Mouse (Mus musculus) urinary bladder, postnatal 10 days (tissue): Measurements from ENCODE around the gene Trpm8.

ENCODE experiments used
- DNase-seq: peaks from one replicate; pipeline ENCODE4 v3.0.0; 2022; ENCODE audit warnings: low spot score

The Trpm8 gene

DNA sequence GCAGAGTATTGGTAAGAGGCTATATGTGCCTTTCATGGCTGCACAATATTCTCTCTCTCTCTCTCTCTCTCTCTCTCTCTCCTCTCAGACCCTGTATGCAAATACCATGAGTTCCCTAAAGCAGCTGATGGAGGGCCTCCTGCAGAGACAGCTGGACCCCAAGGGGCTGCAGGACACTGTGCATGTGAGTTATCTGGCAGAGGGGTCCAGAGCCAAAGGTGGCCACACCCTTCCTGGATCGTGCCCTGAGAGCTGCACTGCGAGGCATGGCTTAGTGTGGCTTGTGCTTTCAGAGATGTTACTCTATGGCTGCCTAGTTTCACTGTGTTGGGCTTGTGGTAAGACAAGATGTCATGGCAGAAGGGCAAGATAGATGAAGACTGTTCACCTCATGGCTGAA is 29.8 kb upstream of the Trpm8 start:
- DNase-seq: no peak

GRCm38 (mm10) chr1:88248658-88249057 is 28.8 kb upstream of the Trpm8 start:
- no peak for DNase-seq

DNA sequence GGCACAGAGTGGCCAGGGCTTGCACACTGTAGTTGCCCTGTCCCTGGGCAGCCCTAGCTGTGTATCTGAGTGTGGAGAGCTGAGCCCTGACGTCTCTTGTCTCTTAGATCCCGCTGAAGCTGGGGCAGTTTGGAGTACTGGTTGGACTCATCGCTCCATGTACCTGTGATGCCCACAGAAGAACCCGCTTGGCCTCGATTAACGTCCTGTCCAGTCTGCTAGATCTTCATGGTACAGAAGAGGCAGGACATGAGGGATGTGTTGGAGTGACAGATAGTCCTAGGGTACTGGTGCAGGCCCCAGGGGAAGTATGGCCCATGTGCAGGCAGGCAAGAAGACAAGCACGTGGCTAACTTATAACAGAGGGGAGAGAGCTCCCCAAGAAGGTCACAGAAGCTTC is 27.9 kb upstream of the Trpm8 start:
- no peak for DNase-seq

GRCm38 (mm10) chr1:88250023-88250422 is 27.4 kb upstream of the Trpm8 start:
- DNase-seq: no peak

DNA sequence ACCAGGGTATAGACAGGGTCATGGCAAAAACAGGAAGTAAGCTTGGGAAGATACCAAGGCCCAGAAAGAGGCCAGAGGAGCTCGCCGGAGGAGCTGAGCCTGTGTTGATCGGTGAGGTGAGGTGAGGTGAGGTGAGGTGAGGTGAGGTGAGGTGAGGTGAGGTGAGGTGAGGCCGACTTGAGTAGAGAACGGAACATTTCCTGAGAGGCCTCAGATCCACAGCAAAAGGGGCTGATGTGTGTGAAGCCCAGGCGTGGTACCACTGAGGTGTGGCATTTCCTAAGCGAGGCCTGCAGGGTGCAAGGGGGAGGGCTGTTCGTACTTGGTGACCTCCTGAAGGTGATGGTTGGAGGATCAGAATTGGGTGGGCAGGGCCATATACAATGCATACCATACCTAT is 24.4 kb upstream of the Trpm8 start:
- DNase-seq: no peak

DNA sequence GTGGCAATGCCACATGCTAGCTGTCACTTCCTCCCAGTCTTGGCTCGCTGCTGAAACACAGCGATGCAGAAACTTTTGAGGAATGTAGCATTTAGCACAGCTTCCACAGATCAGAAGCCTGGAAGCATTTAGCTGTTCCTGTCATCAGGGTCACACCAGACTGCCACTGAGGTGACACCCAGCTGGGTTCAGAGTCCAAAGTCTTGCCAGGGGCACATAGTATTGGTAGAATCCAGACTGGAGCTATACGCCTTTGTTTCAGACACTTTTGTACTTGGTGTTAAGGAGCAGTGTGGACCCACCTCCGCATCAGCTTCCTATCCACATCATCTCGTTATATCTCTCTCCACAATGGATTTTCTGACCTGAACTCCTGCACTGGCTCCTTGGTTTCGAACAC is 23.9 kb upstream of the Trpm8 start:
- DNase-seq: no peak

- DNase-seq: no peak
Measured at GRCm38 (mm10) chr1:88254793-88255465, 22.5 kb upstream of the Trpm8 start.

- no peak for DNase-seq
Measured at GRCm38 (mm10) chr1:88255466-88255857, 22.0 kb upstream of the Trpm8 start.

- DNase-seq: no peak
Measured at GRCm38 (mm10) chr1:88255989-88256754, 21.3 kb upstream of the Trpm8 start.

DNA sequence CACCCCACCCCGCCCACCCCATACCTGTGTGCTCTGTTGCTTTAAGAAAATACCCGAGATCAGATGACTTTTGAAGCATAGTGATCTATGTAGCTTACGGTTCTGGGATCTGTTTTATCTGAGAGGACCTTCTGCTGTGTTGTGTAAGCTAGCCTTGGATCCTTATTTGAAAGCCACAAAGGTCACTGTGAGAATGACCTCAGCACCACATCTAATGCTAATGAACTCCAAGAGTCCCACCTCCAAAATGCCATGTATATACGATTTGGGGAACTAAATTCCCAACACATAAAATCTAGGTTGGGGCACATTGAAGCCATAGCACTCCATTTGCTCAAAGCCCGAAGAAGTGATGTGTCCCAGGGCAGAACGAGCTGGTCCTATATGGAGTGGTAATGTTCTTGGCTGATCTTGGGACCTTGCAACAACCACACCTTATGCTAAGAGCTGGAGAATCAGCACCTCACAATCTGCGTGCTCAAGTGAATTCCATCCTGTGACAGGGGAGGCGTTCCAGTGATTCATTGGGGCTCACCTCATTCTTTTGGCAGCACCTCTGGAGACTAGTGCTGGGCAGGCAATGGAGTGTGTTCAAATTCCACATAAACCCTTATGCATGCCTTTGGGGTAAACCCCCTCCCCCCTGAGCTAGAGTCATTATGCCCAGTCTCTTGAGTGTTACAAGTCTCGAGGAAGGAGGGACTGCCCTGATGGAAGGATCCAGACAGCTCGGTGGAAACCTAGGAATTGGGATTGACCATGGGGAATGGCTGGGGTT is 20.4 kb upstream of the Trpm8 start:
- DNase-seq: no peak

- DNase-seq: peak; percentile 43
Measured at GRCm38 (mm10) chr1:88257681-88258080, 19.8 kb upstream of the Trpm8 start.

DNA sequence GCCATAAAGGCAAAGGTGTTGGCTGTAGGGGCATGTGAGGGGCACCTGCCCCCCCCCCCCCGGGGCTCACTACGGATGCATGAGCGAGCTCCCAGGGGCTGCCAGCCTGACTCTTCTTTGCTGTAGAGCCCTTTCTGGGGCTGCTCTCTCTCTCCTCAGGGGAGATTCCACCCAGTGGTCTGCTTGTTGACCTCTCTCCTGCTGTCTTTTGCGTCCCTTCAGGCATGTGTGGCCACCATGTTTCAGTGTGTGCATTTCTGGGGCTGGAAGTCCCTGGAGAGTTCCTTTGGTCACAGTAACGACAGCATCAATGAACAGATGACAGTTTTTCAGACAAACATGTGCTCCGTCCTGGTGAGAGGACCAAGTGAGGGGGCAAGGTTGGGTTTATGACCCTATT is 19.1 kb upstream of the Trpm8 start:
- no peak for DNase-seq

GRCm38 (mm10) chr1:88258881-88259642 is 18.4 kb upstream of the Trpm8 start:
- DNase-seq: peak; percentile 47

DNA sequence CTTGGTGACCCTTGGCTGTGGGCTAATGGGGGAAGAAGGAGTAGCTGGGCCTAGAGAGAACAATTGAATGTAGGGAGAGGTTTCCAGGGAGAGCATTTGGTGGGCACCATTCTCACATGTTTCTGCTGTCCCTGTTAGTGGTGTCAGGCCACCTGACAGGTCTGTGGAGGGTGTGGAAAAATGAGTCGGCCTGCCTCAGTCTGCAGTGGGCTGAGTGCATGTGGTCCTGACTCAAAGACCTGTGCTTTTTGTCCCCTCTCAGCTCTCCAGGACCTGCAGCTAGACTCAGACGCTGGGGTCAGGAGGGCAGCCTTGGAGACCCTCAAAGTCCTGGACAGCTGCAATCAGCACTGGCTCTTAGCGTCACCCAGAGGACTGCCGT is 17.8 kb upstream of the Trpm8 start:
- DNase-seq: peak; percentile 51

- DNase-seq: peak; percentile 65
Measured at GRCm38 (mm10) chr1:88260114-88260513, 17.3 kb upstream of the Trpm8 start.

DNA sequence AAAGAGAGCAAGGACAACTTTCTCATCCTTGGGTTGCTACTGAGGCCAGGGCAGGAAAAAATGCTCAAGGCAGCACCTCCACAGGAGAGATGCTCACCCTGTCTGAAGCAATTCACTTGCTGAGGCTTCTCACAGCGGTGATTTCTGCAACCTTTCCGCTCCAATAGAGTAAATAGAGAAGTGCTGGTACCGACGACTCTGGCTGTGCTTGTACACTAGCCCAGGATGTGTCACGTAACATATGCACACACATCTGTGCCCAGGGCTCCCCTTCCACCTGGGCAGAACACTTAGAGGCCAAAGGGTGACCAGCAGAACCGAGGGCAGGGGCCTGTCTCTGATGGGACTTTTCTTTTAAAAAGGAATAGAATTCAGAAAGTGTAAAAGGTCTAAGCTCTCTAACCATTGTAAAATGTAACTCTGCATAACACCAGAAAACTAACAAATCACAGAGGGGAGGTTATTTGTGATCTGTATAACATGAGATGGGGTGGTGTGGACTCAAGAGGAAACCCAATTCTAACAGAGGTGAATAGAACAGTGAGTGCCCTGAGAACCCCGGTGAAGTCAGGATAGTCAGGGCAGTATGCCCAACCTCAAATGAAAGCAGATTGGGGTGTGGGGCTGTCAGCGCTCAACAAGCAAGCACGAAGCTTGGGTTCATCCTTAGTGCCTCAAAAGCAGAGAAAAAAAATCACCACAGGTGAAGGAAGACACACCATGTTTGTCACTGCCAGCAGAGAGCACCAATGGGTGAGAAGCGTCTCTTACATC is 16.7 kb upstream of the Trpm8 start:
- DNase-seq: no peak

- no peak for DNase-seq
Measured at GRCm38 (mm10) chr1:88261706-88262105, 15.8 kb upstream of the Trpm8 start.

GRCm38 (mm10) chr1:88262255-88262654 is 15.2 kb upstream of the Trpm8 start:
- peak; percentile 98 for DNase-seq

GRCm38 (mm10) chr1:88262961-88263360 is 14.5 kb upstream of the Trpm8 start:
- no peak for DNase-seq

GRCm38 (mm10) chr1:88263778-88264177 is 13.7 kb upstream of the Trpm8 start:
- no peak for DNase-seq

DNA sequence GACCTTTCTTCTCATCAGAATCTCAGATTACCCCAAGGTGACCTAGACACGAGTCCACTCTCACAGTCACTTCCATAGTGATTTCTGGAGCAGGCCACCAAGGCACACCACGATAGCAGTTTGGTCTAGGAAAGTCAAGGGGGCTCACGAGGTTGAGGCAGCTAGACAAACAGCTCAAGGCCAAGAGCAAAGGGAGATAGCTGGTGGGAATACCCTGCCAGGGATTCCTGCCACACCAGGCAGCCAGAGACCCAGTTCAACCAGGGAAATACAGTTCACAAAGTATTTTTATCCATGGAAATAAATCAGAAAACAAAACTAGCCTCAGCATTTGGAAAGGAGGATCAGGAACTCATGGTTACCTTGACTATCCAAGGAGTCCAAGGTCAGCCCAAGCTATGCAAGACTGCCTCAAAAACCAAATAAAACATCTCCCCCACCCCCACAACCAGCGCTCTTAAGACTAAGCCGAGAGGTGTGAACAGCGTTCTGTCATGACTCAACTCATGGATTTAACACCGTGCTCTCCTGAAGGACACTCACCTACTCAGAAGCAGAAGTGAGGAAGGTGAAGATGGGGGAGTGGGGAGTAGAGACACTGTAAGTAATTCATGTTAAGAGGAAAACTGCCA is 13.1 kb upstream of the Trpm8 start:
- DNase-seq: no peak
